Mouse (Mus musculus) layer of hippocampus, adult 18-20 months (tissue): ENCODE measurements around the gene Pth2. TPM values are rescaled to one million over a fixed set of nuclear protein-coding genes. Genes with fewer than 3 reads are reported as not detected.

Experiments
- DNase-seq, 2 experiments: peaks; one replicate each; pipeline ENCODE4 v3.0.0; 2022; ENCODE audit warnings: low spot score in 2 of 2
- long read RNA-seq: library from polyadenylated mRNA; stranded (forward); transcript quantifications from one replicate; pipeline ENCODE4 v2.0.0, GENCODE M21; 2021
- total RNA-seq, 2 experiments: library from RNA; stranded (reverse); gene quantifications; 2 replicates each; pipeline ENCODE4 v1.2.3; 2021

The Pth2 gene
- total RNA-seq, result not detected
- long read RNA-seq, result 0 reads

GRCm38 (mm10) chr7:45180896-45181477 is at the start of gene Pth2:
Pth2 (plus strand) TSS chr7:45180995.
- no peak for DNase-seq

- DNase-seq, result no peak
These were observed 48.9 kb upstream of the Pth2 start for GRCm38 (mm10) chr7:45131850-45132249.

- no peak for DNase-seq
These were observed 47.2 kb upstream of the Pth2 start for GRCm38 (mm10) chr7:45133446-45134159.

GRCm38 (mm10) chr7:45134544-45135026 is 46.2 kb upstream of the Pth2 start:
- DNase-seq, result no peak

- no peak for DNase-seq
These were observed 45.4 kb upstream of the Pth2 start for GRCm38 (mm10) chr7:45135370-45135769.

GRCm38 (mm10) chr7:45135993-45136567 is 44.7 kb upstream of the Pth2 start, which contains the start of the genes Gm45713 and Flt3l:
Gm45713 (minus strand) TSS chr7:45136231.
Flt3l (minus strand) TSS chr7:45136432.
- DNase-seq, result peak; percentile 84 to 93

- DNase-seq, result no peak
These were observed 43.4 kb upstream of the Pth2 start for GRCm38 (mm10) chr7:45137171-45138006.

- DNase-seq, result no peak
These were observed 42.4 kb upstream of the Pth2 start for GRCm38 (mm10) chr7:45138403-45138802.

- DNase-seq, result no peak
These were observed 40.7 kb upstream of the Pth2 start for GRCm38 (mm10) chr7:45139904-45140723.

- no peak for DNase-seq
These were observed 39.5 kb upstream of the Pth2 start for GRCm38 (mm10) chr7:45141319-45141718.

- no peak for DNase-seq
These were observed 38.9 kb upstream of the Pth2 start for GRCm38 (mm10) chr7:45141914-45142313.

- DNase-seq, result no peak
These were observed 36.2 kb upstream of the Pth2 start for GRCm38 (mm10) chr7:45144368-45145174.

- no peak for DNase-seq
These were observed 35.3 kb upstream of the Pth2 start for GRCm38 (mm10) chr7:45145460-45145859.

GRCm38 (mm10) chr7:45147267-45147666 is 33.5 kb upstream of the Pth2 start:
- no peak for DNase-seq

GRCm38 (mm10) chr7:45147899-45148298 is 32.9 kb upstream of the Pth2 start:
- DNase-seq, result no peak

GRCm38 (mm10) chr7:45148534-45149098 is 32.2 kb upstream of the Pth2 start:
- no peak for DNase-seq

GRCm38 (mm10) chr7:45149545-45149944 is 31.2 kb upstream of the Pth2 start:
- no peak for DNase-seq

GRCm38 (mm10) chr7:45150321-45150720 is 30.5 kb upstream of the Pth2 start:
- no peak for DNase-seq

GRCm38 (mm10) chr7:45151303-45151702 is 29.5 kb upstream of the Pth2 start:
- no peak for DNase-seq
